Mouse (Mus musculus): ENCODE data around the gene Tjp1. TPM values are rescaled to one million over a fixed set of nuclear protein-coding genes. Genes with fewer than 3 reads are reported as not detected.

Gene Tjp1
- polyA plus RNA-seq, 1 experiment = 62.4 TPM

DNA sequence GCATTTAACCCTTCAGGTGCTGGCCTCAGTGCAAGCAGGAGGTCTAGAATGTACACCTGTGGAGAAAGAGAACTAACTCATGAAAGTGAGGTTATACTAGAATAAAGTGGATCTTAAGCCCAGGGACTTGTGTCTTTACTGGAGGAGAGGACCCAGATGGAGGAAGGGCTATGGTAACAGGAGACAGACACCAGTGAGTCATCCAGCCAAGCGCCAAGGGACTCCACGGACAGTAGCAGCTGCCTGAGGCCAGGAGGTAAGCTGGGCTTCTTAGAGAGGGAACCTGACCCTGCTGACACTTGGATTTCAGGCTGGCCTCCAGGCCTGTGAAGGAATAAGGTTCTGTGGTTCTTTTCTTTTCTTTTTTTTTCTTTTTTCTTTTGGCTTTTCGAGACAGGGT, 75.3 kb downstream of the Tjp1 start:
- H3K27ac ChIP-seq (ENCODE audit: insufficient read depth, low read length) = no peak overlapping the region
- TF ChIP-seq CTCF (IDR thresholded peaks at IDR 0.05; ENCODE audit: extremely low read depth, insufficient read depth, low read length) (no peak), POLR2A (IDR thresholded peaks at IDR 0.05; ENCODE audit: extremely low read depth, insufficient read depth, low read length) (no peak)
- H3K4me3 ChIP-seq (ENCODE audit: insufficient read depth, low read length) = no peak overlapping the region
- peaks cover 2% of the 10 kb centered on the region; the same call in 1 of the 2 replicates for H3K4me1 ChIP-seq (ENCODE audit: control insufficient read depth, insufficient read depth, low read length)

DNA sequence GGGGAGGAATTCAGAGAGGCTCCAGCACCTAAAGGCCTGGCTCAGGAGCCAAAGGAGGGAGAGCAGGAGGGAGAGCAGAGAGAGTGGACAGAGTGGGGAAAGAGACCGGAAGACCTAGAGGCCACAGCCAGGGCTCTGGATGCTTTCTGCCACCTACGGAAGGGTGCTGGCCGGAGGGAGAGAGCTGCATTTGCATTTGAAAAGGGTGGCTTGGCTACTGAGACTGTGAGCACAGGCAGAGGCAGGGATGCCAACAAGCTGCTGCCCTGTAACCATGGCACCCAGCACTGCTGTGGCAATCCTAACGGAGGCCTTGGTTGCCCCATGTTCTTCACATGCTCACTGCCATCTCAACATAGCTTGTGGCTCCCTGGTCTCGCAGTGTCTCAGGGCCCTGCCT, 77.4 kb downstream of the Tjp1 start:
- H3K27ac ChIP-seq (ENCODE audit: insufficient read depth, low read length) = peak overlapping the region; percentile 27; the same call in 1 of the 2 replicates
- H3K4me3 ChIP-seq (ENCODE audit: insufficient read depth, low read length) = no peak overlapping the region
- H3K4me1 ChIP-seq (ENCODE audit: control insufficient read depth, insufficient read depth, low read length) = peaks cover 4% of the 10 kb centered on the region; the same call in 1 of the 2 replicates
- TF ChIP-seq POLR2A (IDR thresholded peaks at IDR 0.05; ENCODE audit: extremely low read depth, insufficient read depth, low read length) (no peak), CTCF (IDR thresholded peaks at IDR 0.05; ENCODE audit: extremely low read depth, insufficient read depth, low read length) (no peak)

DNA sequence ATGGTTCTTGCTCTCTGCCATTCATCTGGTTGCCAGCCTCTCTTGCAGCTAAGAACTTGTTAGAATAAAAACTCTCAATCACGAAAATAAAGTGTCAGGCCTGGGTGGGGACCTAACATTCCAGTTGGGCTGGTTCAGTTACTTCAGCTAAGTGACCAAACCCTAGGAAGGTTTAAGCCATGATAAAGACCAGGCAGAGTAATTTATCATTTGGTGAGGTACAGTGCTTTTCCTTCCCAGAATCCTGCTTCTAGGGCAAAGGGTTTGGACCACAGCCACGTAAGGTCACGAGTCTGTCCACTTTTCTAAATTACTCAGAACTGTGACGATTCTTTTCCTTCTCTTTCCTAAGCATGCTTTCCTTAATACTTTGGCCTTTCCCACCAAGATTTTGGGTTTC, 86.1 kb downstream of the Tjp1 start:
- Histone ChIP-seq H3K4me3 (ENCODE audit: insufficient read depth, low read length) (no peak overlapping the region), H3K4me1 (ENCODE audit: control insufficient read depth, insufficient read depth, low read length) (peaks cover 2% of the 10 kb centered on the region), H3K27ac (ENCODE audit: insufficient read depth, low read length) (no peak overlapping the region)
- TF ChIP-seq CTCF (IDR thresholded peaks at IDR 0.05; ENCODE audit: extremely low read depth, insufficient read depth, low read length) = no peak
- no peak for TF ChIP-seq POLR2A (IDR thresholded peaks at IDR 0.05; ENCODE audit: extremely low read depth, insufficient read depth, low read length)

DNA sequence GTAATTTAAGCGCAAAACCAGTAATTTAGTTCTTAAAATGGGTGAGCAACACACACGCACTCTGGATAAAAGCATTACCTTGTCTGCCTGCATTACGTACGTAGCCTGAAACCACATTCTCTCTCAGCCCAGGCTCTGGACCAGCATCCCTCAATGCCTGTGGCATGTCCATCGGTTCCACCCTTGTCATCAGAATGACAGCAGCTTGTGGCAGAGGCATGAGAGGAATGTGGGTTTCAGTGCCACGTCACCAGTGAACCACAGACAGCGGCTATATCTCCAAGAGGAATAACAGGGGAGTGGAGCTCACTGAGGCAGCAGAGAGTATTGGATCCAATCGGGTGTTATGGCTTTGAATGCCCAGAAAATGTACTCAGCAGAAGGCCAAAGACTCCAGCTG, 88.1 kb downstream of the Tjp1 start:
- Histone ChIP-seq H3K4me3 (ENCODE audit: insufficient read depth, low read length) (no peak overlapping the region), H3K4me1 (ENCODE audit: control insufficient read depth, insufficient read depth, low read length) (peaks cover 2% of the 10 kb centered on the region), H3K27ac (ENCODE audit: insufficient read depth, low read length) (no peak overlapping the region)
- TF ChIP-seq CTCF (IDR thresholded peaks at IDR 0.05; ENCODE audit: extremely low read depth, insufficient read depth, low read length) (no peak), POLR2A (IDR thresholded peaks at IDR 0.05; ENCODE audit: extremely low read depth, insufficient read depth, low read length) (no peak)

DNA sequence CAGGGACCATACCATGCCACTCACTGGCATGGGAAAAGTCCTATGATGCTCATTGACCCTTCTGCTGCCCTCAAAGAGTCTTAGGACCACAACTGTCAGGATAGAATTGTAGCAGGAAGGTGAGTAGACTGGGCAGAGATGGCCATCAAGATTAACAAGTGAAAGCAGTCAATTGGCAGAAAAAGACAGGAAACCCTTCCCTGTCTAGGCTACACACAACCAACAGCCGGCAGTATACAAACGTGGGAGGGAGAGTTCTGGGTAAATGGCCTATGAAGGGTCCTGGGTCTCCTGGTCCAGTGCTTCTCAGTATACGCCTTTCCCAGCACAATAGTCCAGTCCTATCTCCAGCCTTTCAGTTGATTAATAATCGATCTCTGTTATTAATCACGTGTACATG, 89.4 kb downstream of the Tjp1 start:
- Histone ChIP-seq H3K27ac (ENCODE audit: insufficient read depth, low read length) (no peak overlapping the region), H3K4me1 (ENCODE audit: control insufficient read depth, insufficient read depth, low read length) (peaks cover 2% of the 10 kb centered on the region), H3K4me3 (ENCODE audit: insufficient read depth, low read length) (no peak overlapping the region)
- TF ChIP-seq CTCF (IDR thresholded peaks at IDR 0.05; ENCODE audit: extremely low read depth, insufficient read depth, low read length) (no peak), POLR2A (IDR thresholded peaks at IDR 0.05; ENCODE audit: extremely low read depth, insufficient read depth, low read length) (no peak)

DNA sequence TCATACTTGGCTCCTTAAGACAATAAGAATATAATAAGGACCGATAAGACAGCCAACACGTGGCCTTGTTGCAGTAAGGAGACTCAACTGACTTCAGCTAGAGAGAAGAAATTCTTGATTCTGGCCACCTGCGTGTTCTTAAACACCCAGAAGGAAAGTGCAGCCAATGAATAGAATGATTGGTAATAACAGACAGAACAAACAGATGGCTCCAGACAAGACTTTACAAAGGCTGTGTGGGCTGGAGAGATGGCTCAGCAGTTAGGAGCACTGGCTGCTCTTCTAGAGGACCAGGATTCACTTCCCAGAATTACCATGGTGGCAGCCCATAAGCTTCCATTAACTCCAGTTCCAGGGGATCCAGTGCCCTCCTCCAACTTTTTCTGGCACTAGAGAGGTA, 90.7 kb downstream of the Tjp1 start:
- TF ChIP-seq CTCF (IDR thresholded peaks at IDR 0.05; ENCODE audit: extremely low read depth, insufficient read depth, low read length) = no peak
- TF ChIP-seq POLR2A (IDR thresholded peaks at IDR 0.05; ENCODE audit: extremely low read depth, insufficient read depth, low read length) = no peak
- Histone ChIP-seq H3K27ac (ENCODE audit: insufficient read depth, low read length) (no peak overlapping the region), H3K4me3 (ENCODE audit: insufficient read depth, low read length) (no peak overlapping the region), H3K4me1 (ENCODE audit: control insufficient read depth, insufficient read depth, low read length) (peaks cover 2% of the 10 kb centered on the region)

DNA sequence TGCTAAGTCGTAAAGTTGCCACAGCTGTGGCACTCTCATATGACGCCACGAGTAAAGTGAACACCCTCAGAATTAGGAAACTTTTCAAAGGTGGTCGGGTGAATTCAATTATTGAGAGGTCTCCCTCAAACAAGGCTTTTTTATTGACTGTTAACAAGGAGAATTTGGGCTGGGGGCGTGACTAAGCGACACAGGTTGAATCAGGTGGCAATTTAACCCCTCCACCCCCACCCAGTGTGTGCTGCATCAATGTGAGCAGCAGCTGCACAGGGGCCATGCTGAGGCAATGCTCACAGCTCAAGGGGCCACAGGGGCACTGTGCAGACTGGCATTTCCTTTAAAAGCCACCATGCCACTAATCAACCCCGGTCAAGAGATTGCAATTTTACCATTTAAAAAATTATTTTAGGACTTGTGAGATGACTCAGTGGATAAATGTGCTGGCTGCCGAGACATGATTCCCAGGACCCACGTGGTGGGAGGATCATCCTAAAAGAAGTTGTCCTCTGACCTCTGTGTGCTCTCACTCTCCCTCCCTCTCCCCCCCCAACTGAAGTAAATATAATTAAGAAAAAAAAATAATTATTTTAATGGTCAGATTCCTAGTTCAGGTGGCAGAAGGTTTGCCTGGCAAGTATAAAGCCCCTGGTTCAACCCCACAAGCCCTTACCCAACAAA, 96.4 kb downstream of the Tjp1 start:
- Histone ChIP-seq H3K4me1 (ENCODE audit: control insufficient read depth, insufficient read depth, low read length) (peaks cover 4% of the 10 kb centered on the region; the same call in 1 of the 2 replicates), H3K27ac (ENCODE audit: insufficient read depth, low read length) (no peak overlapping the region), H3K4me3 (ENCODE audit: insufficient read depth, low read length) (no peak overlapping the region)
- TF ChIP-seq POLR2A (IDR thresholded peaks at IDR 0.05; ENCODE audit: extremely low read depth, insufficient read depth, low read length) = no peak
- no peak for TF ChIP-seq CTCF (IDR thresholded peaks at IDR 0.05; ENCODE audit: extremely low read depth, insufficient read depth, low read length)

DNA sequence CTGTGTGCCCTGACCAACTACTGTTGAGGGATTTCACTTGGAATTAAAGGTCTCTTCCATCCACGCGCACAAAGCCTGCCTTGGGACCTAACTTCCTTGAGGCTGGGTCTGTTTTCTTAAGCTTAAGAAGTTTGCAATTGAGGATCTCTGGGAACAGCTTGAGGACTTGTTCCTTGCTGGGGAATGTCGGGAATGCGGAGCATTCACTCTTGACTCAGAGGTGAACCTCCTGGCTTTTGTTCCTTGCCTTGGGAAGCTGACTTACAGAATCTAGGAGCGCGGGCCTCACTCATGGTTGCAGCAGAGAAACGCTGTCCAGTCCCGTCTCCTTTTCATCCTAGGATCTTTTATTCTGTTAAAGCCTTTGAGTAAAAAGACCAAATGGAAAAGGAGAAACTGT, 97.2 kb downstream of the Tjp1 start:
- H3K4me3 ChIP-seq (ENCODE audit: insufficient read depth, low read length) = no peak overlapping the region
- H3K27ac ChIP-seq (ENCODE audit: insufficient read depth, low read length) = peak overlapping the region; percentile 72; the same call in 1 of the 2 replicates
- H3K4me1 ChIP-seq (ENCODE audit: control insufficient read depth, insufficient read depth, low read length) = peaks cover 4% of the 10 kb centered on the region; the same call in 1 of the 2 replicates
- TF ChIP-seq CTCF (IDR thresholded peaks at IDR 0.05; ENCODE audit: extremely low read depth, insufficient read depth, low read length) (no peak), POLR2A (IDR thresholded peaks at IDR 0.05; ENCODE audit: extremely low read depth, insufficient read depth, low read length) (no peak)

DNA sequence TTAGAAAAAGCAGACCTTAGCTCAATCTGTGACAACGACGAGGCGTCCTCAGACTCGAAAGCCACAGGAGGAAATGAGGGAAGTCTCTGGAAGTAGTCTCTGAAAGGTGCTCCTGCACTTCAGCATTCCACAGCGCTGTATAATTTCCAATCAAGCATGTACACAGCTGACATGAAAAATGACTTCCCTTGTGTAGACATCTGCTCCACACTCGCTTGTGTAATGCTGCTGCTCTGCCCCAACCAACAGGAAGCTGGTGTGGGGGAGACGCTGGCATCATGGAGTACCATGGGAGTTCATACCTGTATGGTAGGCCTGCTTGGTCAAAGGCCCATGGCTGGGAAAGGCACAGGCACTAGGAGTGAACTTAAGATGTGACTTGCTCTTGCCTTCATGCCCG, 103.1 kb downstream of the Tjp1 start:
- TF ChIP-seq CTCF (IDR thresholded peaks at IDR 0.05; ENCODE audit: extremely low read depth, insufficient read depth, low read length) (no peak), POLR2A (IDR thresholded peaks at IDR 0.05; ENCODE audit: extremely low read depth, insufficient read depth, low read length) (no peak)
- H3K4me1 ChIP-seq (ENCODE audit: control insufficient read depth, insufficient read depth, low read length) = no peaks in the 10 kb centered on the region
- H3K27ac ChIP-seq (ENCODE audit: insufficient read depth, low read length) = no peak overlapping the region
- no peak overlapping the region for H3K4me3 ChIP-seq (ENCODE audit: insufficient read depth, low read length)

DNA sequence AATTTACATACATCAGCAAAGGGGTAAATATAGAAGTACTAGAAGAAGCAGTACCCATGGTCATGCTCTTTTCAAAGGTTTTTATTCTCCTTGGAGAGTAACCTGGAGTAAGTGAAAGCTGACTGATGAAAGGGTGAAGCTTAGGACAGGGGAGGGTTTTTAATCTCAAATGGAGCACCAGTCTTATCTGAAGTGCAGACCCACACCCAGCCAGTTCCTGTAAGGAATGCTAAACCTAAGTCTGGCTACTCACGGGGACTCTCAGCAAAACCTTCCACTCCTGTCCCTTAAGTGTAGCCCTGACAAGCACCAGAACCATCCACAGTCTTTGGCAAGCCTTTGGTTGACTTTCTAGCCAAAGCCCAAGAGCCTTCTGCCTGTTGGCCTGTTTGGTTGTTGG, 105.1 kb downstream of the Tjp1 start:
- TF ChIP-seq CTCF (IDR thresholded peaks at IDR 0.05; ENCODE audit: extremely low read depth, insufficient read depth, low read length) (no peak), POLR2A (IDR thresholded peaks at IDR 0.05; ENCODE audit: extremely low read depth, insufficient read depth, low read length) (no peak)
- Histone ChIP-seq H3K27ac (ENCODE audit: insufficient read depth, low read length) (no peak overlapping the region), H3K4me3 (ENCODE audit: insufficient read depth, low read length) (no peak overlapping the region), H3K4me1 (ENCODE audit: control insufficient read depth, insufficient read depth, low read length) (peaks cover 7% of the 10 kb centered on the region)
